Mouse (Mus musculus) CH12.LX (cell line): ENCODE measurements around the gene Pcsk1n. TPM values are rescaled to one million over a fixed set of nuclear protein-coding genes. Genes with fewer than 3 reads are reported as not detected.

ENCODE experiments used
- DNase-seq: peaks from one replicate; pipeline ENCODE4 v3.0.0-alpha.2; 2013; ENCODE audit errors: extremely low read depth
- H3K27ac ChIP-seq: 2 replicates; pipeline ENCODE4 v1.5.1; 2012; ENCODE audit warnings: low read depth, mild to moderate bottlenecking, control low read depth, moderate library complexity; ENCODE audit not compliant: insufficient read depth
- H3K27me3 ChIP-seq: replicated peaks from 2 replicates; pipeline ENCODE3; 2012; ENCODE audit warnings: inconsistent platforms
- H3K36me3 ChIP-seq, 2 experiments: replicated peaks in 1 of 2; 2 replicates each; pipeline versions ENCODE3 to v1.6.1; 2012; ENCODE audit warnings: inconsistent platforms in 1 of 2, low read length in 1 of 2, mild to moderate bottlenecking in 1 of 2, mixed read lengths in 1 of 2, moderate library complexity in 1 of 2; ENCODE audit not compliant: control insufficient read depth in 1 of 2, insufficient read depth in 1 of 2
- H3K4me1 ChIP-seq, 2 experiments: 2 replicates each; pipeline ENCODE4 v1.6.1; 2012; ENCODE audit warnings: inconsistent platforms in 1 of 2, moderate library complexity in 1 of 2; ENCODE audit not compliant: insufficient read depth in 2 of 2, control insufficient read depth in 1 of 2
- H3K4me2 ChIP-seq: 2 replicates; pipeline ENCODE4 v1.6.1; 2012; ENCODE audit warnings: low read depth, mild to moderate bottlenecking, control low read depth; ENCODE audit not compliant: poor library complexity, insufficient read depth, severe bottlenecking
- H3K4me3 ChIP-seq, 3 experiments: fragments of 150-350 bp in 1 of 3; sonication (generic) in 1 of 3; replicated peaks in 1 of 3; 2 replicates each; pipeline versions ENCODE3 to v1.5.1; 2011 to 2012; ENCODE audit warnings: low read depth in 2 of 3, low read length in 2 of 3, mild to moderate bottlenecking in 2 of 3, moderate library complexity in 2 of 3, control low read depth in 1 of 3, improper control_type of control experiment in 1 of 3, inconsistent platforms in 1 of 3, mixed read lengths in 1 of 3; ENCODE audit not compliant: poor library complexity in 1 of 3
- H3K79me2 ChIP-seq: replicated peaks from 2 replicates; pipeline ENCODE4 v1.6.1; 2012; ENCODE audit warnings: mild to moderate bottlenecking, moderate library complexity; ENCODE audit not compliant: control insufficient read depth, poor library complexity, insufficient read depth, severe bottlenecking; ENCODE audit errors: extremely low read depth
- H3K9ac ChIP-seq: 2 replicates; pipeline ENCODE4 v1.6.1; 2012; ENCODE audit warnings: low read depth, mild to moderate bottlenecking, control low read depth, moderate library complexity; ENCODE audit not compliant: insufficient read depth
- H3K9me3 ChIP-seq: replicated peaks from 2 replicates; pipeline ENCODE3; 2012; ENCODE audit warnings: low read length, inconsistent platforms, mixed read lengths
- BHLHE40 ChIP-seq: IDR thresholded peaks from 2 replicates; pipeline ENCODE4 v1.6.1; 2011; ENCODE audit warnings: mild to moderate bottlenecking, low read depth, low read length, improper control_type of control experiment
- CTCF ChIP-seq, 2 experiments: IDR thresholded peaks in 1 of 2; conservative IDR thresholded peaks in 1 of 2; 2 replicates each; pipeline ENCODE4 v1.5.1; 2011 to 2012; ENCODE audit warnings: low read depth in 2 of 2, low read length in 2 of 2, improper control_type of control experiment in 1 of 2, inconsistent platforms in 1 of 2, mild to moderate bottlenecking in 1 of 2, moderate library complexity in 1 of 2
- ELF1 ChIP-seq: IDR thresholded peaks from 2 replicates; pipeline ENCODE4 v1.6.1; 2014; ENCODE audit warnings: low read depth, mild to moderate bottlenecking, inconsistent platforms, low read length, improper control_type of control experiment
- EP300 ChIP-seq: IDR thresholded peaks from 2 replicates; pipeline ENCODE4 v1.6.1; 2011; ENCODE audit warnings: low read length, improper control_type of control experiment
- IRF4 ChIP-seq: IDR thresholded peaks from 2 replicates; pipeline ENCODE4 v1.6.1; 2014; ENCODE audit warnings: low read depth, mild to moderate bottlenecking, inconsistent platforms, low read length, improper control_type of control experiment
- JUN ChIP-seq: IDR thresholded peaks from 2 replicates; pipeline ENCODE4 v1.6.1; 2011; ENCODE audit warnings: low read depth, mild to moderate bottlenecking, low read length, improper control_type of control experiment, moderate library complexity; ENCODE audit not compliant: insufficient read depth
- JUND ChIP-seq: conservative IDR thresholded peaks from 2 replicates; pipeline ENCODE4 v1.6.1; 2011; ENCODE audit warnings: low read depth, low read length, improper control_type of control experiment
- KAT2A ChIP-seq: IDR thresholded peaks from 2 replicates; pipeline ENCODE4 v1.6.1; 2012; ENCODE audit warnings: low read length, improper control_type of control experiment, inconsistent platforms; ENCODE audit not compliant: insufficient replicate concordance
- MAX ChIP-seq: IDR thresholded peaks from 2 replicates; pipeline ENCODE4 v1.6.1; 2011; ENCODE audit warnings: low read length, improper control_type of control experiment
- MEF2A ChIP-seq: IDR thresholded peaks from 2 replicates; pipeline ENCODE4 v1.6.1; 2014; ENCODE audit warnings: low read depth, mild to moderate bottlenecking, inconsistent platforms, low read length, improper control_type of control experiment, borderline replicate concordance
- NRF1 ChIP-seq: IDR thresholded peaks from 2 replicates; pipeline ENCODE4 v1.6.1; 2014; ENCODE audit warnings: low read depth, mild to moderate bottlenecking, inconsistent platforms, low read length, improper control_type of control experiment, moderate library complexity
- PAX5 ChIP-seq: IDR thresholded peaks from 2 replicates; pipeline ENCODE4 v1.6.1; 2012; ENCODE audit warnings: low read length, inconsistent platforms, mixed read lengths
- RAD21 ChIP-seq: IDR thresholded peaks from 2 replicates; pipeline ENCODE4 v1.6.1; 2011; ENCODE audit warnings: low read depth, mild to moderate bottlenecking, low read length, improper control_type of control experiment, moderate library complexity
- RCOR1 ChIP-seq: conservative IDR thresholded peaks from 2 replicates; pipeline ENCODE4 v1.6.1; 2012; ENCODE audit warnings: low read depth, mild to moderate bottlenecking, inconsistent platforms, low read length, improper control_type of control experiment
- SMC3 ChIP-seq: IDR thresholded peaks from 2 replicates; pipeline ENCODE4 v1.6.1; 2011; ENCODE audit warnings: low read depth, low read length, improper control_type of control experiment
- USF2 ChIP-seq: conservative IDR thresholded peaks from 2 replicates; pipeline ENCODE4 v1.6.1; 2011; ENCODE audit warnings: low read depth, low read length, improper control_type of control experiment
- ZC3H11A ChIP-seq: IDR thresholded peaks from 2 replicates; pipeline ENCODE4 v1.6.1; 2012; ENCODE audit warnings: low read depth, mild to moderate bottlenecking, inconsistent platforms, low read length, improper control_type of control experiment
- ZKSCAN1 ChIP-seq: IDR thresholded peaks from 2 replicates; pipeline ENCODE4 v1.6.1; 2012; ENCODE audit warnings: low read depth, inconsistent platforms, low read length, improper control_type of control experiment, borderline replicate concordance
- ZMIZ1 ChIP-seq: IDR thresholded peaks from 2 replicates; pipeline ENCODE4 v1.6.1; 2012; ENCODE audit warnings: low read depth, mild to moderate bottlenecking, inconsistent platforms, low read length, improper control_type of control experiment
- dilution Hi-C: fragments of 300-500 bp; cut with MboI; formaldehyde crosslinking; loops from 2 replicates; pipeline ENCODE4 v1.14.3; 2020; ENCODE audit warnings: low sequenced_read_pairs; ENCODE audit not compliant: extremely low pct_unique_long_range_greater_than_20kb, extremely low pct_ligation_motif_present
- in situ Hi-C: fragments of 300-500 bp; cut with MboI; formaldehyde crosslinking; loops from 3 replicates; pipeline ENCODE4 v1.14.3; 2019; ENCODE audit warnings: low sequenced_read_pairs, low pct_ligation_motif_present, low pct_unique_long_range_greater_than_20kb, mixed read lengths
- polyA plus RNA-seq: library from polyadenylated mRNA; unstranded; fragments of >175 nt; gene quantifications from 2 replicates; pipeline ENCODE4 v1.2.1, GENCODE M21; 2012; ENCODE audit warnings: low read depth; ENCODE audit not compliant: insufficient read length
- total RNA-seq, 2 experiments: library from RNA; depleted of rRNA; stranded (reverse); fragments of 300-350 nt in 1 of 2; fragments of >200 nt in 1 of 2; gene quantifications; 2 replicates each; pipeline ENCODE4 v1.2.3; 2012 to 2014

Gene Pcsk1n
- total and polyA plus RNA-seq, 3 experiments = not detected

DNA sequence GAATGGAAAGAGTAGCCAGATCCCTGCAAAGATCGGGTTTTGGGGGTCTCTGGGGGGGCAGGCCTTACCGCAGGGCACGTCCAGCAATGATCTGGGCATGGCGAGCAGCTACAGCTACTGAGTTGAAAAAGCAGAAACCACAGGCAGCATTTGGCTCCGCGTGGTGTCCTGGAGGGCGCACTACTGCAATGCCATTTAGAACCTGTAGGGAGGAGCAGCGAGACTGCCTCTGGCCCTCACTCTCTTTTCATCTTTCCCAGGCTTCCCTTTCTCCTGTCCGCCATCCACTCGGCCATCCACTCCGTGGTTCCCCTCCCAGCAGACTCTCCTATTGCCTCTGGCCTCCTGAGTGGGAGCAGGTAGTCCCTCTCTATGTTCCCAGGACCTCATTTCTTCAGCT lies 17.3 kb downstream of the Pcsk1n start:
- H3K9ac ChIP-seq = no peak overlapping the region
- no peaks in the 10 kb centered on the region for H3K9me3 ChIP-seq
- H3K79me2 ChIP-seq = no peaks in the 10 kb centered on the region
- DNase-seq = no peak
- H3K36me3 ChIP-seq = peaks cover 37 to 74% of the 10 kb centered on the region in 2 experiments
- no peak overlapping the region for H3K4me3 ChIP-seq
- in situ Hi-C loops = no loop called here
- H3K4me1 ChIP-seq = no peaks in the 10 kb centered on the region
- dilution Hi-C loops = no loop called here
- no peak overlapping the region for H3K27ac ChIP-seq
- H3K27me3 ChIP-seq = no peaks in the 10 kb centered on the region
- H3K4me2 ChIP-seq = no peak overlapping the region
- no peak for TF ChIP-seq PAX5
- peak in 1 of 2 experiments; percentile 19; a peak in 2 of 4 replicates for TF ChIP-seq CTCF (conservative IDR thresholded peaks at IDR 0.05 in 1 of 2, IDR thresholded peaks at IDR 0.05 in 1 of 2; ENCODE audit: low read depth in 2 of 2, low read length in 2 of 2)

DNA sequence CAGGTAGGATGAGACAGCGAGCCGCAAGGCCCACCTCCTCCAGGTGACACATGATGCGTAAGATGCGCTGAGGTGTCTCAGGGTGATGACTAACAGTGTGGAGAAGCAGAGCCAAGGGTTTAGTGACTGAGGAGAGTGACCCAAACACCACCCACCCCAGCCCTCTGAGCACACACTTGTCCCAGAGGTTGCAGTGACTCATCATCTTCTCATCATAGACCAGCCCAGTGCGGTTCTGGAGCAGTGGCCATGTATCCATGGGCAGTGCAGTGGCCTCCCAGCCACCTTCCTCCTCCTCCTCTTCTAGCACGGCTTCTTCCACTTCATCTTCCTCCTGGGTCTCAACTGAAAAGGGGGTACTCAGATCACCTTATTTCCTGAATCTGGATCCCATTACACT lies 18.0 kb downstream of the Pcsk1n start:
- no peaks in the 10 kb centered on the region for H3K9me3 ChIP-seq
- no peak for DNase-seq
- H3K9ac ChIP-seq = no peak overlapping the region
- H3K4me1 ChIP-seq = no peaks in the 10 kb centered on the region
- peaks cover 35 to 69% of the 10 kb centered on the region in 2 experiments for H3K36me3 ChIP-seq
- H3K27me3 ChIP-seq = no peaks in the 10 kb centered on the region
- no peak overlapping the region for H3K4me2 ChIP-seq
- in situ Hi-C loops (no loop called here), dilution Hi-C loops (no loop called here)
- H3K4me3 ChIP-seq = no peak overlapping the region
- no peaks in the 10 kb centered on the region for H3K79me2 ChIP-seq
- H3K27ac ChIP-seq = no peak overlapping the region
- no peak for TF ChIP-seq RCOR1
- no peak for TF ChIP-seq ZMIZ1
- TF ChIP-seq BHLHE40 = no peak
- TF ChIP-seq JUN = no peak
- no peak for TF ChIP-seq USF2
- no peak for TF ChIP-seq ZC3H11A
- no peak for TF ChIP-seq IRF4
- TF ChIP-seq MEF2A = no peak
- TF ChIP-seq KAT2A = no peak
- TF ChIP-seq ELF1 = no peak
- TF ChIP-seq CTCF (conservative IDR thresholded peaks at IDR 0.05 in 1 of 2, IDR thresholded peaks at IDR 0.05 in 1 of 2; ENCODE audit: low read depth in 2 of 2, low read length in 2 of 2) = no peak
- no peak for TF ChIP-seq JUND
- TF ChIP-seq RAD21 = no peak
- TF ChIP-seq PAX5 = no peak

DNA sequence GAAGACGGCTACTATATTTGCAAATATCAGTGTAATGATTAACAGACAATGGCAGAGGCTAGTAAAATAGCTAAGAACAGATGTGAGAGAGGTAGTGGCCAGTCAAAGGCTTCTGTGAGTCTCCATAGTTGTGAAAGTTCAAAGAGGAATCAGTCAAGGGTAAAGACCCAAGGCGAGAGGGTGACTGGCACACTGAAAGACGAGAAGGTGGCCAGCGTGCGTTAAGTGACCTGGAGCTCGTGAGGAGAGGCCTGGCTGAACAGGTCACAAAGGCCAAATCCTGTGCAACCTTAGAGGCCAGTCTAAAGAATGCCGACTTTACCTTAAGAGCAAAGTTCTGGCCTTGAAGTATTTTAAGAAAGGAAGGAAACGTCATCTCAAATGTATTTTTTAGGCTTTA lies 26.0 kb downstream of the Pcsk1n start:
- Histone ChIP-seq H3K9ac (no peak overlapping the region), H3K79me2 (no peaks in the 10 kb centered on the region), H3K9me3 (no peaks in the 10 kb centered on the region), H3K27ac (no peak overlapping the region), H3K4me3 (no peak overlapping the region), H3K4me2 (no peak overlapping the region), H3K27me3 (no peaks in the 10 kb centered on the region), H3K4me1 (peaks cover 0 to 4% of the 10 kb centered on the region in 2 experiments; a peak in 1 of 4 replicates), H3K36me3 (peaks cover 11 to 27% of the 10 kb centered on the region in 2 experiments)
- dilution Hi-C loops (no loop called here), in situ Hi-C loops (no loop called here)
- DNase-seq = no peak
- TF ChIP-seq BHLHE40 = no peak
- no peak for TF ChIP-seq ZMIZ1
- no peak for TF ChIP-seq ZKSCAN1
- TF ChIP-seq NRF1 = no peak
- TF ChIP-seq CTCF (conservative IDR thresholded peaks at IDR 0.05 in 1 of 2, IDR thresholded peaks at IDR 0.05 in 1 of 2; ENCODE audit: low read depth in 2 of 2, low read length in 2 of 2) = no peak
- no peak for TF ChIP-seq EP300
- no peak for TF ChIP-seq RCOR1
- TF ChIP-seq SMC3 = no peak
- no peak for TF ChIP-seq MAX
